Mouse (Mus musculus) retina, postnatal 7 days (tissue): Measurements from ENCODE around the gene Tlr8.
A peak's percentile ranks its signal among the peaks of the same experiment; 100 is the strongest.
"Not testable (repeated sequence)": the region's sequence is repeated elsewhere in the genome, so short reads cannot be mapped to it uniquely, and the experiment has no call there.

Source experiments
- DNase-seq: peaks from one replicate; pipeline ENCODE4 v3.0.0-alpha.2; 2012; ENCODE audit warnings: low read depth, low spot score

Tlr8 gene

GRCm38 (mm10) chrX:167264086-167264485 is at the start of gene Tlr8:
Gene Tlr8 (minus strand): TSS chrX:167264329.
- DNase-seq = no peak

GRCm38 (mm10) chrX:167302061-167302460 is 37.9 kb upstream of the Tlr8 start:
- DNase-seq = not testable (repeated sequence)

- DNase-seq = peak; percentile 33
Observed at GRCm38 (mm10) chrX:167276953-167277352, 12.8 kb upstream of the Tlr8 start.

GRCm38 (mm10) chrX:167276551-167276950 is 12.4 kb upstream of the Tlr8 start:
- DNase-seq = no peak

GRCm38 (mm10) chrX:167263530-167263929 is 599 bp downstream of the Tlr8 start:
- no peak for DNase-seq

- DNase-seq = no peak
Observed at GRCm38 (mm10) chrX:167241736-167242135, 22.4 kb downstream of the Tlr8 start.

GRCm38 (mm10) chrX:167239293-167239921 is 24.7 kb downstream of the Tlr8 start:
- DNase-seq = no peak

- DNase-seq = peak; percentile 48
Observed at GRCm38 (mm10) chrX:167233104-167233687, 30.9 kb downstream of the Tlr8 start.

- no peak for DNase-seq
Observed at GRCm38 (mm10) chrX:167231150-167231549, 33.0 kb downstream of the Tlr8 start.

GRCm38 (mm10) chrX:167229819-167230218 is 34.3 kb downstream of the Tlr8 start:
- DNase-seq = no peak

GRCm38 (mm10) chrX:167229206-167229605 is 34.9 kb downstream of the Tlr8 start:
- no peak for DNase-seq

GRCm38 (mm10) chrX:167227756-167228155 is 36.4 kb downstream of the Tlr8 start:
- DNase-seq = no peak

- DNase-seq = no peak
Observed at GRCm38 (mm10) chrX:167227138-167227537, 37.0 kb downstream of the Tlr8 start.

GRCm38 (mm10) chrX:167226570-167226969 is 37.6 kb downstream of the Tlr8 start:
- DNase-seq = no peak

- DNase-seq = no peak
Observed at GRCm38 (mm10) chrX:167212707-167213106, 51.4 kb downstream of the Tlr8 start.

GRCm38 (mm10) chrX:167211871-167212555 is 52.1 kb downstream of the Tlr8 start:
- no peak for DNase-seq

- DNase-seq = no peak
Observed at GRCm38 (mm10) chrX:167210319-167210728, 53.8 kb downstream of the Tlr8 start.

GRCm38 (mm10) chrX:167209828-167210227 is 54.3 kb downstream of the Tlr8 start:
- no peak for DNase-seq

- peak; percentile 70 for DNase-seq
Observed at GRCm38 (mm10) chrX:167208978-167209754, 55.0 kb downstream of the Tlr8 start, which contains the start of gene Tmsb4x. Gene Tmsb4x (minus strand): TSS chrX:167209315.

- DNase-seq = no peak
Observed at GRCm38 (mm10) chrX:167208506-167208820, 55.7 kb downstream of the Tlr8 start.

- DNase-seq = no peak
Observed at GRCm38 (mm10) chrX:167207741-167208505, 56.2 kb downstream of the Tlr8 start.
